Mouse (Mus musculus): Measurements from ENCODE around the gene Nutm1. TPM values are rescaled to one million over a fixed set of nuclear protein-coding genes. Genes with fewer than 3 reads are reported as not detected.

The Nutm1 gene
- not detected in 2 replicates for polyA plus RNA-seq (2015; fragmentation: Nextera tagmentation; extraction: Ambion mirVana)

DNA sequence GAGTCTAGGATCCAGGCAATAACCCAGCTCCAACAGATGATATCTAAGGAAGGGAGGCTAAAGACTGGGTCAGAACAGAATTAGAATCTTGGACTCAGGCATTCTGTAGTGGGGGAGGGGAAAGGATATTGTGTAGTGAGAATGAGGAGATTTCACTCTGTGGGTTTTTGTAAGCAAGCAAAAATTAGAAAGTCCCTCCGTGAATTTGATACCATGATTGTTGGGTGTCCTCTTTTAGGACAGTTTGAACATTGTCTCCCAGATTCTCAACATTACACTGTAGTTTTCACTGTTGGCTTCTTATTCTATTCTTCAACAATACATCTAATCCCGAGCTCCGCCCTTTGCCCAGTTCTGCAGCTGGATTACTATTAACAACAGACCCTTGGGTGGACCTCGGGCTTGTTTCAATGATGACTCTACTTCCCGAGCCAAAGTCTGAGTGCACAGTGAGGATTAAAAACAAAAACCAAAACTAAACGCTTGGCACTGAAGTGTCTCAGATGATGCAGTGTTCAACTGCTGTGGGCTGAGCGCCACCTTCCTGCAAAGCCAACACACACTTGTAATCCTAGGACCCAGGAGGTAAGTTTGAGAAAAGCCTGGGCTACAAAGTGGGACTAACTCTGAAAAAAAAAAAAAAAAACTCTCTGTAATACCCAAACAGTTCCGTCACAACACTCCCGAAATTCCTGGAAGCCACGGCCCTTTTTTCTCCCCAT, at the start of gene Nutm1:
Nutm1 (minus strand) TSS at position 51 of the 722 bp plus-strand sequence.

DNA sequence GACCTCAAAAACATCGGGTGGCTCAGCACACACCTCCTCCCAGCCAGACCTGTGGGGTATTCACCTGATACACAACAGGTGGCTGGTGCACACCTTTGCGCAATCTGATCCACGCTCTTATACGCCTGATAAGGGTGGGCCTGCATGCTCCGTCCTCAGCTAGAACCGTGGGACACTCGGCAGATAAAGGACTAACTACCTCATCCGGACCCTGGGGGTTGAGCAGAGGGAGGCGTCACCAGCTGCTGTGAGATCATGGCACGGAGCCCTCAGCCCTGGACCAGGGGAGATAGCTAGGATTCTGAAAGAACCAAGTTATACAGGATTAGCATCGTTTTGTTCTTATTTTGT, 7.1 kb upstream of the Nutm1 start, which contains the start of gene Gm21985:
Gm21985 (plus strand) TSS at position 73 of the 351 bp plus-strand sequence.

DNA sequence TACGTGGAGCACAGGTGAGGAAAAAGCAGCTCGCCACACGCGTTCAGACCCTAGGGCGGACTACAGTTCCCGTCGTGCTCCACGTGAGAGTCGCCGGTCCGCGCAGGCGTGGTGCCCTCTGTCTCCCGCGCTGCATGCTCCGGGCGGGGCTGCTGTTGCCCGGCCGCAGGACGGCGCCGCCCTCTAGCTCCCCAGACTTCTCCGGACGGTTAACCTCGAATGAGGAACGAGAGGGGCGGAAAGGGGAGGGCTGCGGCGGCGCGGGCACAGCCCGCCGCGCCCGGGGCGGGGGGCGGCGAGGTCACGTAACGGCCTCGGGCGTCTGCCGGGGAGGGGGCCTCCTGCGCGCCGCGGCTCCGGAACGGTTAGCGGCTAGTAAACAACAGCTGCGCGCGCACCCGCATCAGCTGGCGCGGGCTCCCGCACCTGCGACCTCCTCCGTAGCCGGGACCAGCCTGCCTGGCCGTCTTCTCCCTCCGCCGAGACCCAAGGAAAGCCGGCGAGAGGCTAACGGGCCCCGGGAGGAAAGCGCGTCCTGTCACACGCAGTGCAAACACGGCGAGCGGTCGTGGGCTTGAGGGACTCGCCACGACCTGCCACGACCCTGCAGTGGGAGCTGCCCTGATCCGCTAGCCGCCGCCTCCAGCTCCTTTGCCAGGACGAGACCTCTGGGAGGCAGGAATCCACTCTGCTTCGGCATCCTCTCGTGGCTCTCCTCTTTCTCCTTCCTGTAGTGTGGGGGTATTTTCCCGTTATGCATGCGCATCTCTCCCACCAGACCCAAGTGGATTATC, 6.6 kb upstream of the Nutm1 start, which contains the start of gene Slc12a6:
Slc12a6 (plus strand) TSS at position 378 of the 794 bp plus-strand sequence.

DNA sequence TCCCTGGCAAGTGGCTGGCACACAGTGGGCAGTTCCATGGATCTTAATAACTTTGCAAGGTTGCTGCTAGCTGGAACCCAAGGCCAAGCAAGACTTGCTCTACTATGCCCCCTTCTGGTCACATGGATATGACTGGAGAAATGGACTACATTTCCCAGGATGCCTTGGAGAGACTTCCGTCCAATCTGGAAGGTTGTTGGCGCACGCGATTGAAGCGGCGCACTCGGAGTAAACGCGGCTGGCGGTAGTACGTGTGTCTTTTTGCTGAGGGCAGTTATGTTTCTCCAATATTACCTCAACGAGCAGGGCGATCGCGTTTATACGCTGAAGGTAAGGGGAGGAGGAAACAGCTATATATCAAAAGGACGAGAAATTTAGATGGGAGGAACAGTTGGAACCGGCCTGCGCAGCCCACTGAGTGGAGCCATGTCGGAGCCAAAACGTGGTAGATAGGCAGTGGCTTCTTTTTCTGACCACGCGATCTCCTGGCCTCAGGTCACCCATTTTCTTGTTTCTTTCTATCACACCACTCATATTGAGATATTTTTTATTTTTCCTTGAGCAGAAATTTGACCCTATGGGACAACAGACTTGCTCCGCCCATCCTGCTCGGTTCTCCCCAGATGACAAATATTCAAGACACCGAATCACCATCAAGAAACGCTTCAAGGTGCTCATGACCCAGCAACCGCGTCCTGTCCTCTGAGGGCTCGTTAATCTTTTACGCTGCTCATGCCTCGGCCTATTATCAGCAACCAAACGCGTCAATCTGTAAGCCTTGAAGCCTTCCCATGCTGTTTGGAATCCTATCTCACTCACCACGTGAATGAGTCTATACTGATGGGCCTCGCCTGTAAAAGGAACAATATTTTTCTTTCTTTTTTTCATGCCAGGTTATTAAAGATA, 2.9 kb upstream of the Nutm1 start, which contains the start of gene Nop10:
Nop10 (plus strand) TSS at position 179 of the 906 bp plus-strand sequence.

DNA sequence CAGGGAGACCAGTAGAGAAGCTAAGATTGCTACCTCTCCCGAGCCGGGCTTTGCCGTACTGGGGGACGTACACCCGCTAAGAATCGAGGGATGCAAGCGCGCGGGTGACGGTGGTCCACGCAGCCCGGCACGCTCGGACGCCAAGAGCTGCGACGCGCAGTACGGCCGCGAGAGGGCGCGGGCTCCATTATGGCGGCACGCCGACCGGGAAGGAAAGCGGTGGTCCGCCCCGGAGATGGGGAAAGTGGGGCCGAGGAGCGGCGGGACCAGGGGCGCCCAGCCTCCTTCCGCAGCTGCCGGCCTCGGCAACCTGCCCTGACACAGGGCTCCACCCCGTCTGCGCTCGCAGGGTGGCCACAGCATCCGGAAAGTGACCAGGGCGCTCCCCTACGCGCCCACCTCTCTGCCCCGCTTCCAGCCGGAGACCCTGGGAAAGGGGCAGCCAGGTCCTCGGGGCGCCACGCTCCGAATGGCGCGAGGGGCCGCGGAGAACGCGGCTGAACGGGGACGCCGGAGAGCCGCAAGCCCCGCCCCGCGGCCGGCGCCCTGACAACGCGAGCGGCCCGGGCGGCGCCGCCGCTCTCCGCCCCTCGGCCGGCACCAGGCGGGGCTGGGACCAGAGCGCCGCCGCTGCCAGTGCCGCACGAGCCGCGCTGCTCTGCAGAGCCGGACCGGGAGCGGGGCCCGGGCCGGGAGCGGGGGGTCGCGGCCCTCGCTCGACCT, 19.7 kb downstream of the Nutm1 start, which contains the start of gene Lpcat4:
Lpcat4 (plus strand) TSS at position 257 of the 723 bp plus-strand sequence.

Other genes starting within 250 kb of the Nutm1 start
- not detected in 2 replicates for gene Olfr1310, start 246.6 kb downstream of the Nutm1 start, polyA plus RNA-seq (2015; fragmentation: Nextera tagmentation; extraction: Ambion mirVana)
- not detected in 2 replicates for gene Olfr1311, start 234.9 kb downstream of the Nutm1 start, polyA plus RNA-seq (2015; fragmentation: Nextera tagmentation; extraction: Ambion mirVana)
- gene Olfr1312, start 209.1 kb downstream of the Nutm1 start, polyA plus RNA-seq (2015; fragmentation: Nextera tagmentation; extraction: Ambion mirVana): not detected in 2 replicates
- not detected in 2 replicates for gene Olfr1313, start 181.4 kb downstream of the Nutm1 start, polyA plus RNA-seq (2015; fragmentation: Nextera tagmentation; extraction: Ambion mirVana)
- gene Olfr1314, start 162.5 kb downstream of the Nutm1 start, polyA plus RNA-seq (2015; fragmentation: Nextera tagmentation; extraction: Ambion mirVana): not detected in 2 replicates
- not detected in 2 replicates for gene Olfr1315-ps1, start 143.9 kb downstream of the Nutm1 start, polyA plus RNA-seq (2015; fragmentation: Nextera tagmentation; extraction: Ambion mirVana)
- gene Olfr1316, start 124.3 kb downstream of the Nutm1 start, polyA plus RNA-seq (2015; fragmentation: Nextera tagmentation; extraction: Ambion mirVana): not detected in 2 replicates
- not detected in 2 replicates for gene Olfr1317, start 119.0 kb downstream of the Nutm1 start, polyA plus RNA-seq (2015; fragmentation: Nextera tagmentation; extraction: Ambion mirVana)
- 0.06 and 0.23 TPM in 2 replicates for gene Olfr1318, start 105.1 kb downstream of the Nutm1 start, polyA plus RNA-seq (2015; fragmentation: Nextera tagmentation; extraction: Ambion mirVana)
- gene Lpcat4, start 19.8 kb downstream of the Nutm1 start, polyA plus RNA-seq (2015; fragmentation: Nextera tagmentation; extraction: Ambion mirVana): 25.4 and 26.8 TPM in 2 replicates
- gene Nop10, start 2.6 kb upstream of the Nutm1 start, polyA plus RNA-seq (2015; fragmentation: Nextera tagmentation; extraction: Ambion mirVana): 126 and 144 TPM in 2 replicates
- 8.3 and 9.3 TPM in 2 replicates for gene Slc12a6, start 6.5 kb upstream of the Nutm1 start, polyA plus RNA-seq (2015; fragmentation: Nextera tagmentation; extraction: Ambion mirVana)
- not detected in 2 replicates for gene Gm21985, start 7.0 kb upstream of the Nutm1 start, polyA plus RNA-seq (2015; fragmentation: Nextera tagmentation; extraction: Ambion mirVana)
- gene Emc4, start 108.7 kb upstream of the Nutm1 start, polyA plus RNA-seq (2015; fragmentation: Nextera tagmentation; extraction: Ambion mirVana): 101 and 118 TPM in 2 replicates
- 16.3 and 21.1 TPM in 2 replicates for gene Katnbl1, start 119.9 kb upstream of the Nutm1 start, polyA plus RNA-seq (2015; fragmentation: Nextera tagmentation; extraction: Ambion mirVana)
- 21.9 and 23.2 TPM in 2 replicates for gene Emc7, start 195.7 kb upstream of the Nutm1 start, polyA plus RNA-seq (2015; fragmentation: Nextera tagmentation; extraction: Ambion mirVana)
- gene Chrm5, start 221.5 kb upstream of the Nutm1 start, polyA plus RNA-seq (2015; fragmentation: Nextera tagmentation; extraction: Ambion mirVana): not detected in 2 replicates
- 2.5 and 3.1 TPM in 2 replicates for gene Aven, start 233.7 kb upstream of the Nutm1 start, polyA plus RNA-seq (2015; fragmentation: Nextera tagmentation; extraction: Ambion mirVana)